Mouse (Mus musculus) ES-Bruce4 (cell line): Measurements from ENCODE around the gene Terb2.

Experiments
- CTCF ChIP-seq: IDR thresholded peaks from one replicate; pipeline ENCODE4 v1.8.1; 2011; ENCODE audit warnings: low read depth, low read length
- EP300 ChIP-seq: IDR thresholded peaks from 2 replicates; pipeline ENCODE4 v1.6.1; 2011; ENCODE audit warnings: low read depth, low read length; ENCODE audit not compliant: insufficient read depth
- POLR2A ChIP-seq: IDR thresholded peaks from one replicate; pipeline ENCODE4 v1.8.1; 2011; ENCODE audit warnings: low read length; ENCODE audit not compliant: insufficient read depth

DNA sequence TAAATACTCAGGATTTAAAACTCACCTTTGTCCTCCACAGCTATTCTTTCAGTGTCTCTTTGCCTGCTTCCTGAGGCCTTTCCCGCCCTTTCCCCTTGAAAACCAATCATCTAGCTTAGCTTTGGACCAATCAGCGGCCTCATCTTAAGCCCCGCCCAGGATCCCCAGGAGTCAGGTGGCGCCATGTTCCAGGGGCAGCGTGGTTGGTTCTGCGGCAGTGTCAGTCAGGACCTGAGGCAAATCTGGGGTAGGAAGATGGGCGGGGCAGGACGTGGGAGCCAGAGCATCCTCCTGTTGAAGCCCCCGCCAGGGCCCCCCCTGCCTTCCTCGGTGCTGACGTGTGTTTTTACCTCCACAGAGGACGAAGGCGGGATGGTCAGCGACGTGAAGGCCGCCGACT, at the start of gene Terb2, which contains the start of gene Patl2:
- no peak for TF ChIP-seq EP300
- no peak for TF ChIP-seq POLR2A
- no peak for TF ChIP-seq CTCF
